ENCODE assay signal across 1 mouse cellular context in the genomic region with DNA sequence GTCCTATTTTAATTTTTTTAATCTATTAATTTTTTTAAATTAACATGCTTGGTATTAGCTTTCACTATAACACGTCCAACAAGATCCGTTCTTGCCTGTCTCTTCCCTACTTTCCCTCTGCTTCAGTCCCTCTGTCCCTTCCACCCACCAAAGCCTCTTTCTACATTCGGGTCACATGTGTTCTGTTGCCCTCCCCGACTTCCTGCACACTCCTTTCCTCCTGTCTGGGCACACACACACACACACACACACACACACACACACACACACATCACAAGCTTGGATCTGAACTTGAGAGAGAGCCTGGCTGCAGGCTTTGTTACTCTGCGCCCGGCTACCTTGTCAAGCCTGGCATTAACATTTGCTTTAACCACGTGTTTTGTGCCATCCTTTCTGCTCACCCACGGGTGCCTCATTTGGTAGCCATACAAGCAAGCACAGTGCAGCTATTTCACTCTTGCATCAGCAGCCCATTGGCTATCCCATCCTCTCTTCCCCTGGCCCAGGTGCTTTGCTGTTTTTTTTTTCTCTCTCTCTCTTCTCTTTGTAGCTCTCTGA.
A peak's percentile ranks its signal among the peaks of the same experiment; 100 is the strongest.
TF ChIP-seq lines count a peak whose summit lies in the region.

No protein-coding gene starts in this region.

TF ChIP-seq in CH12.LX, 34 proteins besides CTCF, POLR2A, EP300 and RAD21 (continued from another document):
- TF ChIP-seq TBP (conservative IDR thresholded peaks at IDR 0.05; ENCODE audit: low read depth, low read length), result no peak
- no peak for TF ChIP-seq ZMIZ1 (IDR thresholded peaks at IDR 0.05; ENCODE audit: low read depth, low read length)
- peak; percentile 41; the same call in 1 of the 2 replicates for TF ChIP-seq IRF4 (IDR thresholded peaks at IDR 0.05; ENCODE audit: low read depth, low read length)
- TF ChIP-seq BHLHE40 (IDR thresholded peaks at IDR 0.05; ENCODE audit: low read depth, low read length), result peak; percentile 50; the same call in 1 of the 2 replicates
- 0 out of 2 replicates have a peak, but pooled peaks have one; percentile 22 for TF ChIP-seq TCF12 (IDR thresholded peaks at IDR 0.05; ENCODE audit: low read depth, low read length)
- TF ChIP-seq ZNF384 (IDR thresholded peaks at IDR 0.05; ENCODE audit: low read depth, low read length), result peak; percentile 74; the same call in 1 of the 2 replicates
- no peak for TF ChIP-seq ETS1 (conservative IDR thresholded peaks at IDR 0.05; ENCODE audit: low read depth, low read length)
- no peak for TF ChIP-seq RCOR1 (conservative IDR thresholded peaks at IDR 0.05; ENCODE audit: low read depth, low read length)
- TF ChIP-seq KAT2A (IDR thresholded peaks at IDR 0.05; ENCODE audit: insufficient replicate concordance, low read length), result no peak
- peak; percentile 74 for TF ChIP-seq MXI1 (IDR thresholded peaks at IDR 0.05; ENCODE audit: low read depth, low read length)
- no peak for TF ChIP-seq CHD1 (IDR thresholded peaks at IDR 0.05; ENCODE audit: low read depth, low read length)
- no peak; the same call in 1 of the 2 replicates for TF ChIP-seq USF1 (IDR thresholded peaks at IDR 0.05; ENCODE audit: low read depth, low read length)
